Mouse (Mus musculus) midbrain, embryonic 16.5 days (tissue): Measurements from ENCODE around the gene Erc1. TPM values are rescaled to one million over a fixed set of nuclear protein-coding genes. Genes with fewer than 3 reads are reported as not detected.

Experiments used
- ATAC-seq: fragments of 200-750 bp; cut with Nextera tagmentation; 2 replicates; pipeline ENCODE4 v1.8.0; 2017; ENCODE audit warnings: moderate TSS enrichment
- H3K27ac ChIP-seq: fragments of 300-500 bp; sonication (generic); 2 replicates; pipeline ENCODE4 v1.5.1; 2014; ENCODE audit warnings: mild to moderate bottlenecking, low read length, mixed read lengths
- H3K27me3 ChIP-seq: fragments of 300-500 bp; sonication (generic); 2 replicates; pipeline ENCODE4 v1.6.1; 2014; ENCODE audit warnings: low read depth, low read length, mixed read lengths; ENCODE audit not compliant: control insufficient read depth, insufficient read depth
- H3K36me3 ChIP-seq: fragments of 300-500 bp; sonication (generic); 2 replicates; pipeline ENCODE4 v1.6.1; 2014; ENCODE audit warnings: mild to moderate bottlenecking, low read length, moderate library complexity, mixed read lengths; ENCODE audit not compliant: control insufficient read depth, insufficient read depth
- H3K4me1 ChIP-seq: fragments of 300-500 bp; sonication (generic); 2 replicates; pipeline ENCODE4 v1.6.1; 2014; ENCODE audit warnings: mild to moderate bottlenecking, low read length, mixed read lengths; ENCODE audit not compliant: control insufficient read depth, insufficient read depth
- H3K4me2 ChIP-seq: fragments of 300-500 bp; sonication (generic); 2 replicates; pipeline ENCODE4 v1.6.1; 2014; ENCODE audit warnings: mild to moderate bottlenecking, low read length, mixed read lengths
- H3K4me3 ChIP-seq: fragments of 300-500 bp; sonication (generic); 2 replicates; pipeline ENCODE4 v1.5.1; 2014; ENCODE audit warnings: low read depth, mild to moderate bottlenecking, low read length, moderate library complexity, mixed read lengths
- H3K9ac ChIP-seq: fragments of 300-500 bp; sonication (generic); 2 replicates; pipeline ENCODE4 v1.6.1; 2014; ENCODE audit warnings: low read depth, low read length, mixed read lengths
- H3K9me3 ChIP-seq: fragments of 300-500 bp; sonication (generic); replicated peaks from 2 replicates; pipeline ENCODE4 v1.6.1; 2014; ENCODE audit warnings: mild to moderate bottlenecking, low read length, mixed read lengths; ENCODE audit not compliant: control insufficient read depth, poor library complexity, severe bottlenecking
- WGBS: fragments of 180-500 bp; shearing (Covaris S2); extraction: QIAGEN DNeasy Blood & Tissue Kit; methylation state at CpG from one replicate; pipeline ENCODE4 v1.1.7; 2014; 5-methylcytosine and 5-hydroxymethylcytosine counted together
- polyA plus RNA-seq: library from polyadenylated mRNA; unstranded; fragments of >200 nt; fragmentation: Nextera tagmentation; extraction: Ambion mirVana; gene quantifications from 2 replicates; pipeline ENCODE4 v1.2.1, GENCODE M21; 2015

Gene Erc1
- polyA plus RNA-seq, 1 experiment from 2014 or later, result 47.9 TPM

DNA sequence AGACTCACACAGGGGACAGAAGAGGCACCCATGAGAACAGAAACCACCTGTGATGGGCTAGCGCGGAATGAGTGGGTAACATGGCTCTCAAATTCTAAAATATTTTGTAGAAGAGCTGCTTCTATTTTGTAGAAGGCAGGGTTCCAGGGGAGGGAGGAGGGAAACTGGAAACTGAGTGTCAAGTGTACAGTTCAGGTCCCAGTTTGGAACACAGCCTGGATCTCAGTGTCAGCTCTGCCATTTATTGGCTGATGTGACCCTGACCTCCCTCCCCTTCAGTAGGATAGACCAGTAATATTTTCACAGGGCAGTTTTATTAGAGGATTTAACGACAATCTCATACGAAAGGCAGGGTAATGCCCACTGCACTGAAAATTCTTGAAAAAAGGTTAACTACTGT, 271.3 kb downstream of the Erc1 start:
- no peak overlapping the region for H3K9ac ChIP-seq
- H3K4me3 ChIP-seq, result no peak overlapping the region
- ATAC-seq, result no peak
- no peak overlapping the region for H3K4me2 ChIP-seq
- WGBS, result 92% methylated on average over 4 of the region's 4 CpGs
- H3K36me3 ChIP-seq, result peaks cover 21% of the 10 kb centered on the region
- H3K27me3 ChIP-seq, result no peaks in the 10 kb centered on the region
- no peak overlapping the region for H3K27ac ChIP-seq
- H3K9me3 ChIP-seq, result no peaks in the 10 kb centered on the region
- no peaks in the 10 kb centered on the region for H3K4me1 ChIP-seq

GRCm38 (mm10) chr6:119575331-119575730, 272.6 kb downstream of the Erc1 start:
- H3K9me3 ChIP-seq, result no peaks in the 10 kb centered on the region
- 95% methylated on average over 12 of the region's 12 CpGs for WGBS
- H3K9ac ChIP-seq, result no peak overlapping the region
- H3K27ac ChIP-seq, result no peak overlapping the region
- ATAC-seq, result no peak
- peaks cover 21% of the 10 kb centered on the region for H3K36me3 ChIP-seq
- no peak overlapping the region for H3K4me3 ChIP-seq
- no peaks in the 10 kb centered on the region for H3K27me3 ChIP-seq
- no peaks in the 10 kb centered on the region for H3K4me1 ChIP-seq
- no peak overlapping the region for H3K4me2 ChIP-seq

GRCm38 (mm10) chr6:119572296-119572695, 275.7 kb downstream of the Erc1 start:
- H3K4me1 ChIP-seq, result no peaks in the 10 kb centered on the region
- 82% methylated on average over 7 of the region's 7 CpGs for WGBS
- H3K9ac ChIP-seq, result no peak overlapping the region
- H3K36me3 ChIP-seq, result peaks cover 21% of the 10 kb centered on the region
- H3K4me3 ChIP-seq, result no peak overlapping the region
- H3K9me3 ChIP-seq, result no peaks in the 10 kb centered on the region
- ATAC-seq, result no peak
- H3K4me2 ChIP-seq, result no peak overlapping the region
- no peaks in the 10 kb centered on the region for H3K27me3 ChIP-seq
- no peak overlapping the region for H3K27ac ChIP-seq

- ATAC-seq, result no peak
- no peaks in the 10 kb centered on the region for H3K27me3 ChIP-seq
- no peaks in the 10 kb centered on the region for H3K9me3 ChIP-seq
- no peak overlapping the region for H3K27ac ChIP-seq
- peaks cover 20% of the 10 kb centered on the region for H3K36me3 ChIP-seq
- no peaks in the 10 kb centered on the region for H3K4me1 ChIP-seq
- 85% methylated on average over 4 of the region's 4 CpGs for WGBS
- H3K9ac ChIP-seq, result no peak overlapping the region
- H3K4me3 ChIP-seq, result no peak overlapping the region
- H3K4me2 ChIP-seq, result no peak overlapping the region
Measured at GRCm38 (mm10) chr6:119570797-119571196, 277.2 kb downstream of the Erc1 start.

GRCm38 (mm10) chr6:119568339-119568738, 279.6 kb downstream of the Erc1 start:
- no peaks in the 10 kb centered on the region for H3K9me3 ChIP-seq
- WGBS, result 90% methylated on average over 2 of the region's 2 CpGs
- no peaks in the 10 kb centered on the region for H3K27me3 ChIP-seq
- H3K9ac ChIP-seq, result no peak overlapping the region
- H3K4me1 ChIP-seq, result no peaks in the 10 kb centered on the region
- H3K36me3 ChIP-seq, result no peaks in the 10 kb centered on the region; the same call in 1 of the 2 replicates
- ATAC-seq, result no peak
- no peak overlapping the region for H3K4me3 ChIP-seq
- no peak overlapping the region for H3K4me2 ChIP-seq
- H3K27ac ChIP-seq, result no peak overlapping the region

DNA sequence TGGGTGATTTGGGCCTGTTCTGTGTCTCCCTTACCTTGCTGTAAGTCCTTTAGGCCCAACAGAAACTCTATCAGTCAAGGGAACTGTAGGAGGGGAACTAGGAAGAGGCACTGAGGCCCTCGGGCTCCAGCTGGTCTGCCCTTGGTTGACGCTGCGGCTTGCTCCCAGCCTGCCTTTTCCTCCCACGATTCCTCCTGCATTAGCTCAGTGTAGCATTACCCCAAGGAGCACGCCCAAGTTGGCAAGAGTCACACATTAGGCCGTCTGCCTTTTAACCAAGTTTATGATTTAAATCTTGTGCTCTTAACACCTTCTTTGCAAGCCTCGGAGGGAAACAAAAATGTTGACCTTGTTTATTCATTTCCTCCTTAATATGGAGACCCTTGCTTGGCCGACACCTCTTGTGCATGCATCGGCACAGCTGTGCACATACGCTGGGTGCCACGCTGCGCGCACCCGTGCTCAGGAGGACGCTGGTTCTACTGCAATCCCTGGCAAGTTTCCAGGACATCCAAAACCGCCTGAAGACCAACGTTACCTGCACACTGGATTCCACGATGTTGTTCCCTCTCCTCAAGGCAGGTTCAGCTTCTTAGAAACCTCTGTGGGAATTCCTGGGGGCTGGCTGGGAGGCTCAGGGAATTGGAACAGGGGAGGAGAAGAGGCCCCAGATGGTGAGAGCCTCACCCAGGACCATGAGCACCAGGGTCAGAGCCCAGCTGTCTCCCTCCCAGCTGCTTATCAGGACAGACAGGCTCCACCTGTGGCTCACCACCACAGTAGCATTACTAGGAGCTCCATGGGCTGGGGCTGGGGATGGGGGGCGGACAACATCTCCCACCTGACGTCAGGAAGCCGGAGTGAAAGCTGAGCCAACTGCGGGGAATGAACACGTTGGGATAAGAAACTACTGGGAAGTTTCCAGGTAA, 282.3 kb downstream of the Erc1 start:
- no peak for ATAC-seq
- 89% methylated on average over 23 of the region's 23 CpGs for WGBS
- H3K4me2 ChIP-seq, result no peak overlapping the region

DNA sequence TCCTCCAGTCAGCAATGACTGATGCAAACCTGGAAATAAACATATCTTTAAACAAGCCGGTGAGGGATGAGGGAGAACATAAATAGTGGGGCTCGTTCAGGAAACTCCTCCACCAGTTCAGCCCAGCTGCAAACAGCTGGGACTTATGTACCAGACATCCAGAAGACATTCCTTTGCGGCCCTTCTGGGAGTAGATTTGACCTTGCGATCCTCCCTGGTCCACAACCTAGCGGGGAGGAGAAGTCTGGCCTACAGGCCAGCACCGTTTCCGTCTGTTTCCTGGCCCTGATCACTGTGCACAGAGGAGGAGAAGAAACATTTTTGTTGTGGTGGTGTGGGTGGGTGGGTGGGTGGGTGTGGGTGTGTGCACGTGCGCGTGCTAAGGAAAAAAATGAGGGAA, 285.4 kb downstream of the Erc1 start:
- Histone ChIP-seq H3K9me3 (no peaks in the 10 kb centered on the region), H3K36me3 (no peaks in the 10 kb centered on the region), H3K27ac (no peak overlapping the region), H3K27me3 (no peaks in the 10 kb centered on the region), H3K4me2 (no peak overlapping the region), H3K9ac (no peak overlapping the region), H3K4me3 (no peak overlapping the region), H3K4me1 (no peaks in the 10 kb centered on the region)
- no peak for ATAC-seq
- 81% methylated on average over 10 of the region's 10 CpGs for WGBS

More for the DNA sequence above, 282.3 kb downstream of the Erc1 start:
- H3K36me3 ChIP-seq, result no peaks in the 10 kb centered on the region; the same call in 1 of the 2 replicates
- H3K27ac ChIP-seq, result no peak overlapping the region
- no peaks in the 10 kb centered on the region for H3K27me3 ChIP-seq
- no peak overlapping the region for H3K9ac ChIP-seq
- no peaks in the 10 kb centered on the region for H3K4me1 ChIP-seq
- no peaks in the 10 kb centered on the region for H3K9me3 ChIP-seq
- H3K4me3 ChIP-seq, result no peak overlapping the region

GRCm38 (mm10) chr6:119558855-119559254, 289.1 kb downstream of the Erc1 start:
- Histone ChIP-seq H3K4me2 (no peak overlapping the region), H3K9ac (no peak overlapping the region), H3K4me3 (no peak overlapping the region), H3K27me3 (no peaks in the 10 kb centered on the region), H3K9me3 (no peaks in the 10 kb centered on the region), H3K27ac (no peak overlapping the region), H3K36me3 (no peaks in the 10 kb centered on the region), H3K4me1 (no peaks in the 10 kb centered on the region)
- ATAC-seq, result no peak
- 81% methylated on average over 7 of the region's 7 CpGs for WGBS

- Histone ChIP-seq H3K27ac (no peak overlapping the region), H3K9ac (no peak overlapping the region), H3K27me3 (no peaks in the 10 kb centered on the region), H3K9me3 (no peaks in the 10 kb centered on the region), H3K4me2 (no peak overlapping the region), H3K36me3 (no peaks in the 10 kb centered on the region), H3K4me3 (no peak overlapping the region), H3K4me1 (no peaks in the 10 kb centered on the region)
- no peak for ATAC-seq
- 69% methylated on average over 8 of the region's 8 CpGs for WGBS
Measured at GRCm38 (mm10) chr6:119554439-119554838, 293.5 kb downstream of the Erc1 start.
